Mouse (Mus musculus) megakaryocyte, embryonic 14.5 days (primary cell): ENCODE measurements at regions not wholly inside any gene's neighbourhood (a gene's known extent, or its start where the extent isn't known, plus 50 kb on each side); places are given as distances from the start of the nearest gene placed in this dataset.

ENCODE experiments used
- FLI1 ChIP-seq: IDR thresholded peaks from 2 replicates; pipeline ENCODE4 v1.6.1; 2012; ENCODE audit warnings: low read length, inconsistent platforms, mixed read lengths
- GATA1 ChIP-seq: IDR thresholded peaks from 3 replicates; pipeline ENCODE4 v1.6.1; 2012; ENCODE audit warnings: mixed read lengths, low read length, inconsistent platforms, borderline replicate concordance

DNA sequence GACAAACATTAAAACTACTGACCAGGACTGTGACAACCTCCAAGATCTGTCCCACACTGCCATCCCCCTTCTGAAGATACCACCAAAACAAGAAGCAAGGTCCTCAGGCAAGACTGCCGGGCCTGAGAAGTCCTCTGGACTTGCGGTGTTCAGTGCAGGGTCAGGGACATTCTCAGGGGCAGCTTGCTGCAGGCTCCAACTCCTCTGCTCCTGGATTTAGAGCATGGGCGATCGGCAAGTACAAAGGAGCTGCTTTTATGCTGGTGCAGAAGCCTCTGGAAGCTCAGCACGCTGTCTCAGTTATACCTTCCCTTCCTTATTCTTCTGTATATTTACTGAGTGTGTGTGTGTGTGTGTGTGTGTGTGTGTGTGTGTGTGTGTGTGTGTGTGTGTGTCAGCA lies 103.2 kb downstream of the Fam114a2 start:
- TF ChIP-seq GATA1 (no peak), FLI1 (no peak)
